Mouse (Mus musculus): Measurements from ENCODE around the gene Cc2d1a.

The Cc2d1a gene

DNA sequence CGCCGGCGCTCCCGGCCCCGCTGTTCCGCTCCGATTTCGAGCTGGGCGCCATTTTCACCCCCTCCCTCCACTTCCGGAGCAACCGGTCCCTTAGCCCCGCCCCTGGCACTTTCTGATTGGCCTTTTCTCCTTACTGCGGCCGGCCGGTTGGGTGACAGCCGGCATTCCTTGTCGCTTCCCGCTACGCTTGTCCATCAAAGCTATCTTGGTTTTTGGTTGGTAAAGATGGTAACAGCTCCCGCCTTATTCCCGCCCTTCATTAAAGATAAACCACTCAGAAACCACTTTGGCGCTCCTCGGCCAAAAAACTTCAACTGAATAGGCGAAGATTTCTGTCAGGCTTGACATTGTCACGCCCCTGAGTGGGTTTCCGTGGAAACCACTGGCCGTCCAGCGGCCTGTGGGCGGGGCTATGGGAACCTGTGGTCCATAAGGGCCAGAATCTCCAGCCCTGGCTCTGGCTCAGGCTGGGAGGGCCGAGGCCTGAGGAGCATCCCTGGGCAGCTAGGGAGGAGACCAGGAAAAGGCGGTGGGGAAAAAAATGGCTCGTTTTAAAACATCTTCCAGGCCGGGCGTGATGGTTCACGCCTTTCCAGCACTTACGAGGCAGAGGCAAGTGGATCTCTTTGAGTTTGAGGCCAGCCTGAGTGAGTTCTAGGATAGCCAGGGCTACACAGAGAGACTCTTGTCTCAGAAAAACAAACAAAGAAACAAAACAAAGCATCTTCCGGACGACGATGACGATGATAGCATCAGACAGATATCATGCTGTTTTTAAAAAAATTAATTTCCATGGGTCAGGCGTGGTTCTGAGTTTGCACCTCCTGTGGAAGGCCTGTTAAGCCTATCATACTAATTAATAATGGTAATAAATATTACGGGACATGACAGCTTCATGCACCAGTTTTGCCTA, 42.8 kb downstream of the Cc2d1a start, which contains the start of gene Dcaf15:
Dcaf15 (minus strand) TSS at position 72 of the 913 bp plus-strand sequence.
- DNase-seq (ENCODE audit: extremely low spot score, low spot score), result peak; percentile 97

- no peak for DNase-seq (ENCODE audit: extremely low spot score, low spot score)
Measured at GRCm38 (mm10) chr8:84104221-84104620, 43.5 kb downstream of the Cc2d1a start.

DNA sequence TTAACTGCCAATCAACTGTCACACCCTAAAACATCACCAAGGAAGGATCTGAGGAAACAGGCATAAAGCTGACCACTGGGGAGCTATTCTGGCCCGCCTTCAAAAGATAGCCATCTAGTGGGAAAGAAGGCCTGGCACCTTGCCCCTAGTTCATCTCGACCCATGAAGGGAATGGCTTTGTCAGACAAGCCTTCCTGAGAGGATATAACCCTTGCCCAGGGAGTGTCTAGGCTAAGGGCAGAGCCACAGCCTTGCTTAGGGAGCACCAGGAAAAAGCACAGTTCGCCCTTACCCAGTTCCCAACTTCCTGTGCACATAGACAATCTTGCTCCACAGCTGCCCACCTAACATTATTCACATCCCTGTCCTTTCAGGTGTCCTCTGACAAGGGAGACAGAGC, 44.1 kb downstream of the Cc2d1a start:
- DNase-seq (ENCODE audit: extremely low spot score, low spot score), result no peak

- no peak for DNase-seq (ENCODE audit: extremely low spot score, low spot score)
Measured at GRCm38 (mm10) chr8:84101476-84102270, 46.1 kb downstream of the Cc2d1a start.

DNA sequence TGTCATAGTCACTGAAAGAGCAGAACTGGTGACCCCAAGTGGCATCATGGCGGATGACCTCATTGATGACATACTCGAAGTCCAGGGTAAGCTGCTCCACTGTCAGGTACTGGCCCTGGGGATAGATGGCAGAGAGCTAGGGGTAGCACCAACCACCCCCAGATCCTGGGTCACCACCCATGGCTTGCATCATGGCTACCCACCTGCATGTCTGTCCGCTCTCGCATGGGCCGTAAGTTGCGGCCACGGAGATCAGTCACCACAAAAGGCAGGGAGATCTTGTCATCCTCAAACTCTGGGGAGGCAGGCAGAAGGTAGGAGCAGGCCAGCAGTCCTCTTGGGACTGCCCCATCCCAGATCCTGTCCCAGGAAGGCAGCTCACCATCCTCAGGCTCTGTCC, 49.4 kb downstream of the Cc2d1a start:
- DNase-seq (ENCODE audit: extremely low spot score, low spot score), result no peak

DNA sequence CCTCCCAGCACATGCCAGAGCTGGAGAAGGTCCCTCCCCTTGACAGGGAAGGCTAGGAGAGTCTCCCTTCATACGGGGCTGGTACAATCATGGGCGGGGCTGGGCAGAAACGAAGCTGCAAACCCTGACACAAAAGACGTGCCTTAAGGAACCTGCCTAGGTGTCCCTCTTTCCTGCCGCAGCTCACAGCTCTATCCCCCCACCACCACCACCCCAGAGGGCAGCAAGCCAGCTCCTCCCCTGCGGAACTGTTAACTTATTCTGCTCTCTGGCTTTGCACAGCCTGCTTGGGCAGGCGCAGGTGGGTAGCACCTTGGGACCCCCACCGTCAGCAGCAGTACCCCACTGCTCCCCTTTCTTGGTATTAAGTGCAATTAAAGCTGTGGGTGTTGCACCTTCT, 51.7 kb downstream of the Cc2d1a start:
- no peak for DNase-seq (ENCODE audit: extremely low spot score, low spot score)

GRCm38 (mm10) chr8:84090585-84090984, 57.2 kb downstream of the Cc2d1a start:
- no peak for DNase-seq (ENCODE audit: extremely low spot score, low spot score)

- DNase-seq (ENCODE audit: extremely low spot score, low spot score), result no peak
Measured at GRCm38 (mm10) chr8:84089277-84089676, 58.5 kb downstream of the Cc2d1a start.

GRCm38 (mm10) chr8:84087821-84088220, 59.9 kb downstream of the Cc2d1a start:
- DNase-seq (ENCODE audit: extremely low spot score, low spot score), result no peak

- DNase-seq (ENCODE audit: extremely low spot score, low spot score), result no peak
Measured at GRCm38 (mm10) chr8:84087156-84087555, 60.6 kb downstream of the Cc2d1a start.

DNA sequence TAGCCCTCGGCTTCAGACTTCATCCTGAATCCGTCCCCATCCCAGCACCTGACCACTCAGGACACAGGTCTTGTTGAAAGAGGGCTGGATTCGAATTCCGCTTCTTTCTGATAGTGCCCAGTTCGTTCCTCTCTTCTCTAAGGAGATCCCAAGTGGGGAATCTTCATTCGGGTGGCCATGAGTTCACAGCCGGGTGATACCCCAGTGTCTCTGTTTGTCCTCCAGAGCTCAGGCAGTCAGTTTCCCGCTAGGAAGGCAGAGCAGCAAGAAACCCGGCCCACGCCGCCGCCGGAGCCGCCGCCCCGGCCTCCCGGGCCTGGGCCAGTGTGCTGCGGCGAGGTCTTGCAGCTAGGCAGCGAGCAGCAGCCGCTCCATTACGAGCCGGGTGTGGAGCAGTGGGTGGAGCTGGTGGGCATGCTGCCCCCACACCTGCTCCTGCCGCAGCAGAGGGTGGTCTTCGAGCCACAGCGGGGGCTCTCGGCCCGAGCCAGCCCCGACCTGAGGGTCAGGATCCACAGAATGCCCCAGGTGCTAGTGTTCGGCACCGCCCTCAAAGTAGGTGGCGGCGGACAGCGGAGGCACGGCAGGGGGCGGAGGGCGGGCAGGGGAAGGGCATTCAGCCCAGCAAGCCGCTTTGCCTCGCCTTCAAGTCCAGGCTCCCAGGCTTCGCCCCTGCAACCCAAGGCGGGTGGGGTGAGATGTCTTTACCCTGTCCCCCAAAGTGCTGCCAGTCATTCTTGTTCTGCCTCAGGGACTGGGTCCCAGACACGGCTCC, 63.2 kb downstream of the Cc2d1a start:
- DNase-seq (ENCODE audit: extremely low spot score, low spot score), result peak; percentile 24

- DNase-seq (ENCODE audit: extremely low spot score, low spot score), result peak; percentile 56
Measured at GRCm38 (mm10) chr8:84083829-84084241, 63.9 kb downstream of the Cc2d1a start.
